Mouse (Mus musculus) pancreas, adult 10 weeks (tissue): Measurements from ENCODE around the gene Cenpm. TPM values are rescaled to one million over a fixed set of nuclear protein-coding genes. Genes with fewer than 3 reads are reported as not detected.

Source experiments
- polyA plus RNA-seq: library from polyadenylated mRNA; stranded (reverse); fragments of 350-450 nt; fragmentation: Illumina TruSeq; extraction: RNeasy Lipid Tissue Mini Kit (QIAGEN cat#74804); gene quantifications from one replicate; pipeline ENCODE4 v1.2.3, GENCODE M21; 2015; ENCODE audit warnings: low read depth, low replicate concordance; ENCODE audit not compliant: insufficient read depth

Gene Cenpm
- not detected for polyA plus RNA-seq

GRCm38 (mm10) chr15:82244115-82244804 lies at the start of gene Cenpm:
Gene Cenpm (minus strand): TSS chr15:82244748.

GRCm38 (mm10) chr15:82274593-82274926 lies 30.0 kb upstream of the Cenpm start, which contains the start of gene Sept3:
Gene Sept3 (plus strand): TSS chr15:82274893.

DNA sequence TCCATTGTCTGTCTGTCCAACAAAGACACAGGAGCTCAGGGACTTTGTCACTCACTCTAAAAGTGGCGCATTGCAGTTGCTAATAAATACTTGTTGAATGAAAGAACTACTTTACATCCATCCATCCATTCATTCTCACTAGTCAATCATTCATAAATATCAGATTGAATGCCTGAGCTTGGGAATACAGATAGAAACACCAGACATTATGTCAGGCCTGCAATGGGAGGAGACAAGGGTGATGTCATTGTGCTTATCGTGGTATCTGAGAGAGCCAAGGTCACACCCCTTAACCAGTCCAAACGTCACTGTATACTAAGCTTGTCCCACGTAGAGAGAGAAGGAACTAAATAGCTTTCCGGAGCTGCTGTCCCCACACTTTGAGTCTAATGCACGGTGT lies 7.5 kb upstream of the Cenpm start, which contains the start of gene 1500009C09Rik:
TSS of gene 1500009C09Rik (plus strand) at position 301 of the 400 bp plus-strand sequence.

DNA sequence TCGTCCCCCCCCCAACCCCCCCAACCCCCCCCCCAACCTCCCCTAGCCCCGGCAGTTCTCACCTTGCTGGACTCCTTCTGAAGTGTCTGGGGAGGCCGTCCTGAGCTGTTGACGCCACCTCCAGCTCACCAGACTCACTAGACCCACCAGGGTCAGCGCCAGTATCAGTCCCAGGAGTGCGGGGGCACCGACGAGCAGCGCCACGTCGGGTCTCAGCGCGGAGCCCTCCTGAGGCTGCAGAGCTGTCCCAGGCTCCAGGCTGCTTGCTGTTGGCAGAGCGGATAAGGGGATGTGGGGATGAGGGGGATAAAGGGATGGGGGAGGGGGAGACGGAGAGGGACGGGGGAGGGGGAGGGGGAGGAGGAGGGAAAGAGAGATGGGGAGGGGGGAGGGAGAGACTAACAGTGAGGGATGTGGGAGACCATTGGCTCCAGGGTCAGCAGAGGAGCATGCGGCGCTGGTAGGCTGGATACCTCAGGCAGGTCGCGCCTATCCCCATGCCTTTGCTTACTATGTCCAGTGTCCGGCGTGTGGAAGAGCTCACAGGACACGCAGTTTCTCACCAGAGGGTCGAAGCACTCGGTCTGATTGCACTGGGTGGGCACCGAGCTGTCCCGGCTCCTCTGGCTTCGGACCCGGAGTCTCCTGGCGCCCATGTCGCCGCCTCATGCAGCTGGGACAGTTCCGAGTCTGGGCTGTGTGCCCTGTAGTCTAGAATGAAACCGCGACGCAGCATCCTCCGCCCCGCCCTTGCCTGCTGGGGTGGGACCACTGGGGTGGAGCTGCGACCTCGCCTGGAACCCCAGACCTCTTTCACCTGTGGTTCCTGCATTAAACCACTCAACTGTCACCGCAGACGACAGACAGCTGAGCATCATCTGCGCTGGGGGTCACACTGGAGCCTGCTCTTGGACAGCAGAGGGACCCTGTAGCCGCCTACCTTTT lies 20.6 kb downstream of the Cenpm start, which contains the start of gene Tnfrsf13c:
TSS of gene Tnfrsf13c (minus strand) at position 713 of the 945 bp plus-strand sequence.

DNA sequence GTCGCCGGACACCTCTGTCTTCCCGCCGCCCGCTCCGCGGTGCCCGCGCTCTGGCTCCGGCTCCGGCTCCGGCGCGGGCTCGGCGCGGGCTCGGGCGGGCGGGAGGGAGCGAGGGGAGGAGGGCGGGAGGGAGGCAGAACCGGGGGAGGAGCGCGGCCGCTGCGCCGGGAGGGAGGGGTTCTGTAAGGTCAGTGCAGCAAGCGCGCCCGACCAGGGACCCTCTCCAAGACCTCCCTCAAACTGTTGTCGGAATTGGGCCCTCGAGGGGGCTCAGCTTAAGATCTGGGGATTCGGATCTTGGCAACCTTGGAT lies 31.8 kb downstream of the Cenpm start, which contains the start of gene Shisa8:
TSS of gene Shisa8 (minus strand) at position 64 of the 312 bp plus-strand sequence.

Other genes starting within 250 kb of the Cenpm start
- 13.3 TPM for gene Desi1, start 210.9 kb downstream of the Cenpm start, polyA plus RNA-seq
- 15.2 TPM for gene Snu13, start 197.2 kb downstream of the Cenpm start, polyA plus RNA-seq
- not detected for gene 4930407I10Rik, start 185.6 kb downstream of the Cenpm start, polyA plus RNA-seq
- not detected for gene Mei1, start 174.8 kb downstream of the Cenpm start, polyA plus RNA-seq
- 9.6 TPM for gene Ccdc134, start 116.8 kb downstream of the Cenpm start, polyA plus RNA-seq
- gene Srebf2, start 97.6 kb downstream of the Cenpm start, polyA plus RNA-seq: 12.1 TPM
- gene Shisa8, start 31.9 kb downstream of the Cenpm start, polyA plus RNA-seq: not detected
- gene Tnfrsf13c, start 20.4 kb downstream of the Cenpm start, polyA plus RNA-seq: not detected
- gene 1500009C09Rik, start 7.6 kb upstream of the Cenpm start, polyA plus RNA-seq: not detected
- gene Sept3, start 30.1 kb upstream of the Cenpm start, polyA plus RNA-seq: 1.0 TPM
- not detected for gene Wbp2nl, start 54.2 kb upstream of the Cenpm start, polyA plus RNA-seq
- 38.1 TPM for gene Naga, start 94.2 kb upstream of the Cenpm start, polyA plus RNA-seq
- gene Pheta2, start 94.2 kb upstream of the Cenpm start, polyA plus RNA-seq: not detected
- 65.3 TPM for gene Smdt1, start 94.2 kb upstream of the Cenpm start, polyA plus RNA-seq
- 106 TPM for gene Ndufa6, start 109.6 kb upstream of the Cenpm start, polyA plus RNA-seq
- gene Cyp2d22, start 135.5 kb upstream of the Cenpm start, polyA plus RNA-seq: 20.4 TPM
- gene Cyp2d11, start 149.3 kb upstream of the Cenpm start, polyA plus RNA-seq: not detected
- not detected for gene Cyp2d10, start 162.4 kb upstream of the Cenpm start, polyA plus RNA-seq
- gene Cyp2d9, start 188.7 kb upstream of the Cenpm start, polyA plus RNA-seq: not detected